Comparison of ENCODE assay signal across 15 mouse cellular contexts in genomic region chr3:28816010-28816540, GRCm38 (mm10).
"Had no signal": no experiment of that assay in that cellular context is flagged by ENCODE, and none has a peak within 500 bp of the region (broad histone marks: within the 10 kb centered on the region; RNA-seq: fewer than 3 reads in every experiment).

No protein-coding gene starts in this region.

- H3K27me3 ChIP-seq: limb, embryonic 12.5 days; neural tube, embryonic 13.5 days had no signal

- H3K4me1 ChIP-seq: limb, embryonic 12.5 days; midbrain, embryonic 10.5 days; neural tube, embryonic 13.5 days had no signal

- H3K4me2 ChIP-seq: hindbrain, embryonic 14.5 days; limb, embryonic 12.5 days; neural tube, embryonic 13.5 days had no signal

- ATAC-seq: lung, postnatal 0 days had no signal

- H3K27ac ChIP-seq: hindbrain, embryonic 14.5 days; limb, embryonic 12.5 days; midbrain, embryonic 10.5 days; neural tube, embryonic 13.5 days had no signal

- DNase-seq: kidney, adult 8-10 months; kidney, postnatal 25 days; lung, adult 2 months; lung, postnatal 36 days; midbrain, embryonic 14.5 days; retina, postnatal 1 day; right cerebral cortex, postnatal 4 days; spleen, adult 18-20 months; thymus, adult 18-20 months; thymus, postnatal 14 days had no signal

- H3K9ac ChIP-seq: hindbrain, embryonic 14.5 days; limb, embryonic 12.5 days; neural tube, embryonic 13.5 days had no signal

- H3K36me3 ChIP-seq: limb, embryonic 12.5 days; midbrain, embryonic 10.5 days; neural tube, embryonic 13.5 days had no signal

- H3K4me3 ChIP-seq: limb, embryonic 12.5 days; midbrain, embryonic 10.5 days; neural tube, embryonic 13.5 days had no signal

- H3K9me3 ChIP-seq: limb, embryonic 12.5 days; midbrain, embryonic 10.5 days; neural tube, embryonic 13.5 days had no signal
